Mouse (Mus musculus): Measurements from ENCODE around the gene Ms4a4c.
"Not testable (repeated sequence)": the region's sequence is repeated elsewhere in the genome, so short reads cannot be mapped to it uniquely, and the experiment has no call there.

Ms4a4c gene

DNA sequence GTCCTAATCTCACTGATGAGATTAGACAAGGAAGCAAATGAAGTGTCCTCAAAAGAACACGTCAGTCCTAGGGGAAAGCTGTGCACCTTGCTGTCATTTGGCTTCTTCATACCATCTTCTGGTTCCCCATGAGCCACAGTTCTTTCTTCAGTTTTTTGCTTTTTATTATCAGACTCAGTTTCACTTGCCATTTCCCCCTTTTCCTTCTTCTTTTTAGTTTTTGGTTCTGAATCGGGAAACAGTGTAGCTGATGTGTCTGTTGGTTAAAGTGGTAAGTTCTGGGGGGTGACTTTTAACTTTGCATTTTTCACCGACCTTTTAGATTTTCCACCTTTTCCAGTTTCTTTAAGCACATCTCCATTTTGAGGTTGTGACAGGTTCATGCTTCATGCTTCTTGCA is at the start of gene Ms4a4c:
Gene Ms4a4c, plus strand, starts transcription at position 244 of the 400 bp plus-strand sequence.
- DNase-seq, result no peak

DNA sequence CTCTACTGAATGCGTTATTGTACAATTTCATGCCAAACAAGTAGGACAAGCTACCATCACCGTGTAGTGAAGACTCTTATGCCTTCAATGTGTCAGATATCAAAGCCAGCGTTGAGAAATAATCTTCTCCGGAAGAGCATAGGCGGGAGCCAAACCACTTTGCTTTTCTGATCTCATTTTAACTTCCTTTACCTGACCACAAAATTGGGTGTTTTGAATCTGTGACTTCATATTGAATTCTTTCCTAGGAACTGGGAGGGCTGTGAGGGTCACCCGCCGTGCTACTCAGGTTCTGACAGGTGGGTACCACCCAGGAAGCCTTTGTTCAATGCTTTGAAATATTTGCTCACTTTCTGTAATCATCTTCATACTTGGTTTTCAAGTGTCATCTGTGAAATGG is 48.8 kb upstream of the Ms4a4c start:
- DNase-seq, result no peak

- peak; percentile 11 for DNase-seq
Measured at GRCm38 (mm10) chr19:11360106-11360505, 44.5 kb upstream of the Ms4a4c start.

DNA sequence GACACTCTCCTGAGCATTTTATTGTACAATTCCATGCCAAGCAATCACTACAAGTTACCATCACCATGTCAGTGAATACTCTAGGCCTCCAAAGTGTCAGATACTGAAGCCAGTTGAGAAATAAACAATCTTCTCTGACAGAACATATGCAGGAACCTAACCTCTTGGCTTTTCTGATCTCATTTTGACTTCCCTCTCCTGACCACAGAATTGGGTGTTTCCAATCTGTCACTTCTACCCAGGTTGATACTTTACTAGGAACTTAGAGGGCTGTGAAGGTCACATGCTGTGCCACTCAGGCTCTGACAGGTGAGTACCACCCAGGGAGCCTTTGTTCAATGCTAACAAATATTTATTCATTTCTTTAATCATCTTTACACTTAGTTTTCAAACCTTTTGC is 42.6 kb upstream of the Ms4a4c start:
- DNase-seq, result no peak

DNA sequence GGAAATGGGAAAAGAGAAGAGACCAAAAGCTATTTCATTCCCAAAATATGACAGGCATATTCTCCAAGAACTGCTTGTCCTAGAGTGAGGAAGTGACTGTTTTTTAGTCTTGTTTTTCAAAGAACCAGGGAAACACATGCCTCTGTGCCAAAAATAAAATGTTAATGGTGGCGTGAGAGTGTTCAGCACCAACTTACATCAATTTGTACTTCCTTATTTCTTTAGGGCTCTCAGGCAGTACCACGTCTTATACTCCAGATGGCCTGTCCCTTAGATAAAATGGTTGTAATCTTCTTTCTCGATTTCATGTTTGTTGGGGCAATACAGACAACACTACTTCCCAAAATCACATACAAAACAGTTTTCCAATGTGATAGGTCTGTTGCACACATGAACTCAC is 36.3 kb upstream of the Ms4a4c start:
- DNase-seq, result no peak

DNA sequence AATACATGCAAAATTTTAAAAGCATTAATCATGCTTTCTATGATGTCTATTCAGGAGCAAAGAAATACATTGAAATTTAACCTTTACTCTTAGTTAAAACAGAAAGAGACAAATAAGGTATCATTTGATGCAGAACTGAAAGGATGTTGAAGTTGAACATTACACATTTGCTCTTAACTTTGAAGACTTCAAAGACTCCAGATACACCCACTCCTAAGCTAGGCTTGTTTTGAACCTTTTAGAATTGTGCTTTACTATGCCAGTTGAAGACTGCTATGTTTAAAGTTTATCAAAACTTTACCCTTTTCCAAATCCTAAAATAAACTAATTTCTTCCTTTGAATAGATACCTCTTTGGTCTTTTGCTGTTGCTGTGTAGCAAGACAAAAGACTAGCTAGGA is 33.4 kb upstream of the Ms4a4c start:
- no peak for DNase-seq

DNA sequence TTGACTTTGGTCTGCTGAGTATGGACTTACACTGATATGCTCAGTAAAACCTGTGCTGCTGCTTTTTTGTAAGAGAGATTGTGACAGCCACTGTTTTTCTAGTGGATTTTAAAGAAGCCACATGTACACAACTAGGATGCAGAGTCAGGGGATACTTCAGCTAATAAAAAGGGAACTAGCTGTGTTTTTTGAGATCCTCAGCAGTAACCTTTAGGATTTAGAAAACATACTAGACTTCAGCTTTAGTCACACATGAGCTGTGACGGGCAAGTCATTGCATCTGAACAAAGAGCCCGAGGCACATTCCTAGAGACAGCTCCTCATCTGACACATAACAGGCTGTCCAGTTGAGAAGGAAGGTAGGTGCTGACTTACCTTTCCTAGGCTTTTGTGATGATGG is 29.3 kb upstream of the Ms4a4c start, which contains the start of gene Ms4a4a:
Gene Ms4a4a, plus strand, starts transcription at position 251 of the 400 bp plus-strand sequence.
- no peak for DNase-seq

GRCm38 (mm10) chr19:11376399-11376798 is 28.2 kb upstream of the Ms4a4c start:
- no peak for DNase-seq

DNA sequence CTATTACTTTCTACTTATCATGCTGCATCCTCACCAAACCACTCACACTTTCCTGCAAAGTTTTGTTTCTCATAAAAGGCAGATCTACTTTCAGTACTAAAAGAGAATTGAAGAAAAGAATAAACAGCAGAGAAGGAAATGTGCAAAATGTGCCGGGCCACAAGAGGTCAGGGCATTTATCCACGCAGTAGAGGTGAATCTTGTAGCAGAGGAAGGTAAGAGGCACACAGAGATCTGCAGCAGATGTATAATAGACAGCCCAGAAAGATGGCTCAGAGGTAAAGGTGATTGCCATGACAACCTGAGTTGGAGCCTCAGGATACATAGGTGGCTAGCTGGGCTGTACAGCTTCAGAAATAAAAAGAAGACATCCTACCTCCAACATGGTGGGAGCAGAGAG is 17.5 kb upstream of the Ms4a4c start:
- no peak for DNase-seq

GRCm38 (mm10) chr19:11387685-11388084 is 16.9 kb upstream of the Ms4a4c start:
- no peak for DNase-seq

DNA sequence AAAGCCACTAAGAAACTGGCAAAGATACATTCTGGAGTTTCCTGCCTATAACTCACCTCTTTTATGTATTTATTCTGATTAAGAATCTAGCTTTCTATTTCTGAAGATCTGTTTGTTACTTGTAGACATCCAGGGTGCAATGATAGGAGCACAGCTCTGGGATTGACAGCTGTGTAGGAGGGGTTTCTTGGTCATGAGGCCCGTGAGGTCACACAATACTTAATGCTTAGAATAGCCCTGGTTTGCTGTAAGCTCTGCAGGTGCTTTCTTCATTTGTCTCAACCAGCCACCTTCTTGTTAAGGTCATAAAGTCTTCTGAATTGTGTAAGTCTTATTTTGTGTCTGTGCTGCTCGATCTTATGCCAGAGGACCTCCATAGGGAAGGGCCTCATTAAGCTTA is 15.6 kb upstream of the Ms4a4c start:
- no peak for DNase-seq

DNA sequence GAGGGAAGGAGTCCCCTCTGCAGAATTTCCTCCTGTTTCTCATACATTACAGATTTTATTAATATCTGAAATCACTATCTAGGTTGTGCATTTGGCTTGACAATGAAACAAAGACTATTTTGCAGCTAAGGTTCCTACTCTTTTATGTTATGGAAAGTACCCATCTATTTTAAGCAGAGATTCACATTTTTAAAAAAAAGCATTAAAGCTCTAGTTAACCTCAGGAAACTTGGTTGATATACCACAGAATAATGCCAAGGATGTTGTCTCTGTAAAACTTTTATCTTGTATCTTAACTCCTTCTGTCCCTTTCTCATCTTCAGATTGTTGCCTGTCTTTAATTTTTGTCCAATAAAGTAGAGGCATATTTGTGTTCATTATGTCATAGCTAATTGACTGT is 8.8 kb upstream of the Ms4a4c start:
- no peak for DNase-seq

DNA sequence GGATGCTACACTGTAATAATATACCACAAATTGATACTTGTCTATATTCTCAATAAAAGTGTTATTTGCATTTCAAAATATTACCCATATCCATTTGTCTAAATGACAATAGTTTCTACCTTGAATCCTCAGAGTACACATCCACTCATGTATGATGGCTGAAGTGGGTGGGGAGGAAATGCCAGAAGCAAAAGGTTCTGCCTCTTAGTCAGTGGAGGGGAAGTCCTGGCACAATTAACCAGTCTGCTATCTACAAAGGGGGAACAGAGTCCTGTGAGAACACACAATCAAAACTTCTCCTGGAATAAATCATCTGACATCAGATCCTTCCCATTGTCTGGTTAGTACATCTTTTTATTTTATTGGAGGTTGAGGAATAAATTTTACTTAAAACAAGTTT is 2.9 kb downstream of the Ms4a4c start:
- DNase-seq, result no peak

- no peak for DNase-seq
Measured at GRCm38 (mm10) chr19:11408591-11408990, 4.0 kb downstream of the Ms4a4c start.

GRCm38 (mm10) chr19:11411640-11412039 is 7.1 kb downstream of the Ms4a4c start:
- DNase-seq, result no peak

GRCm38 (mm10) chr19:11414084-11414483 is 9.5 kb downstream of the Ms4a4c start:
- no peak for DNase-seq

DNA sequence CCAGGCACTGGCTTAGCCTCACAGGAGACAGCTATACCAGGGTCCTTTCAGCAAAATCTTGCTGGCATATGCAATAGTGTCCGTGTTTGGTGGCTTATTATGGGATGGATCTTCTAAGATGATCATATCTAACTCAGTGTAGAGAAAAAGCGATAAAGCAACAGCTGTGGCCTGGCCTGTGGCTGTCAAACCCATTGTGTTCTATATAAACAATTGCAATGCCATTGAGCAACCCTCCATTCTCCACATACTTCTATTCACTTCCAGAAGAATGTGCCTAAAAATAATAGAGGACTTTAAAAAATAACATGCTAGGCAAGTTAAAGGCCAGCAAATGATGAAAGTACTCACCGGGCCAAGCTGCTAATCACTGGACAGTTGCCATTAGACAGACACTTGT is 11.0 kb downstream of the Ms4a4c start:
- no peak for DNase-seq

GRCm38 (mm10) chr19:11418865-11419264 is 14.3 kb downstream of the Ms4a4c start:
- DNase-seq, result not testable (repeated sequence)

DNA sequence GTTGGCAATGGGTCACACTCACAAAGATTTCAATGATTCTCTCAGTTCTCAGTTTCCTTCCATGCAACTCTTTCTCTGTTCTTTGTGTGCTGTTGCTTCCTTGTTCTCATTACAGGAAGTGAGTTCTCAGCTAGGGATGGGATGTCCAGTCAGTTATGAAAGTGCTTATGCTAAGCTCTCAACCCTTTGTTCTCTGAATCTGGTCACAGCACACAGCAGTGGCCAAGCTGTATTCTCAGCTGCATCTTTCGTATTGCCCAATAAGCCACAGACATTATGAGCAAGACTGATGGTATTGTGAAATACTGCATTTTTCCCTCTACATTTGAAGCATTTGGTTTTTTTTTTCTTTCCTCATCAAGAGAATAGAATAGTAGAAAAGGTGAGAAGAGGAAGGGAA is 26.6 kb downstream of the Ms4a4c start:
- not testable (repeated sequence) for DNase-seq

GRCm38 (mm10) chr19:11435058-11435834 is 30.7 kb downstream of the Ms4a4c start:
- DNase-seq, result no peak

GRCm38 (mm10) chr19:11443338-11443737 is 38.8 kb downstream of the Ms4a4c start, which contains the start of gene Ms4a4b:
Gene Ms4a4b (plus strand): TSS chr19:11443553.
- DNase-seq, result no peak

GRCm38 (mm10) chr19:11443964-11444363 is 39.4 kb downstream of the Ms4a4c start:
- DNase-seq, result no peak

DNA sequence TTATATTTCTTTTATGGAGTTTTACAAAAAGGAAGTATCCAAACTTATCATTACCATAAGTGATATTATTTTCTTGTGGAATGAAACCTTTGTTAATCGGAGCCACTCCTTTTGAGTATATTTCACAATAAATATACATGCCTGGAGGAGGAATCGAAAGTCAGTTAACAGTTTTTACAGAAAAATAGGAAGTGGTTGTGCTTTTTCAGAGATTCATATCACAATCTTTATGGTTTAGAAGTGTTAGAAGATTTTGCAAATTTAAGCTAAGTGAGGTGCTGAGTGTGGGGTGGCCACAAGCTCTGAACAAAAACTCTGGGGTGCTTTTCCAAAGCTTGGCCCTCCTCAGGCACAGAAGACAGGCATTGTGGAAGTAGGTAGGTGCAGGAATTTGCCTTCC is 42.7 kb downstream of the Ms4a4c start:
- DNase-seq, result no peak

DNA sequence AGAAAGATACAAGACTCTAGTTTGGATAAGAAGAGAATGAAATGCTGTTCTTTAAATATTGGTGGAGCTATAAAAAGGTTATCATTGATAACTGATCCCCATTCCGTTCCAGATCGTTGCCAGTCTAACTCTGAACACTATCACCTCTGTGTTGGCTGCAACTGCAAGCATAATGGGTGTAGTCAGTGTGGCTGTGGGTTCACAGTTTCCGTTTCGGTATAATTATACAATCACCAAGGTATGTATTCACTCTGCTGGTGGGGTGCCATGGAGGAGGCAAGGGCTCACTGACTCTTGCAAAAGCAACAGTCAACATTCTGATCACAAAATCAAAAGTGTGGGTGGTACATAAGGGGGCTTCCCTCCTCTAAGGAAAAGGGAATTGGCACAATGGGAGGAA is 54.5 kb downstream of the Ms4a4c start:
- not testable (repeated sequence) for DNase-seq

DNA sequence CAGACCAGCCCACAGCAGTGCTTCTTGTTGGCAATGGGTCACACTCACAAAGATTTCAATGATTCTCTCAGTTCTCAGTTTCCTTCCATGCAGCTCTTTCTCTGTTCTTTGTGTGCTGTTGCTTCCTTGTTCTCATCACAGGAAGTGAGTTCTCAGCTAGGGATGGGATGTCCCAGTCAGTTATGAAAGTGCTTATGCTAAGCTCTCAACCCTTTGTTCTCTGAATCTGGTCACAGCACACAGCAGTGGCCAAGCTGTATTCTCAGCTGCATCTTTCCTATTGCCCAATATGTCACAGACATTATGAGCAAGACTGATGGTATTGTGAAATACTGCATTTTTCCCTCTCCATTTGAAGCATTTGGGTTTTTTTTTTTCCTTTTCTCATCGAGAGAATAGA is 60.2 kb downstream of the Ms4a4c start:
- not testable (repeated sequence) for DNase-seq

Measured in kidney, adult 9 months (tissue).